Mouse (Mus musculus): ENCODE data around the gene Trabd. TPM values are rescaled to one million over a fixed set of nuclear protein-coding genes. Genes with fewer than 3 reads are reported as not detected.

Trabd gene
- polyA plus RNA-seq, 1 experiment, result 90.9 TPM

DNA sequence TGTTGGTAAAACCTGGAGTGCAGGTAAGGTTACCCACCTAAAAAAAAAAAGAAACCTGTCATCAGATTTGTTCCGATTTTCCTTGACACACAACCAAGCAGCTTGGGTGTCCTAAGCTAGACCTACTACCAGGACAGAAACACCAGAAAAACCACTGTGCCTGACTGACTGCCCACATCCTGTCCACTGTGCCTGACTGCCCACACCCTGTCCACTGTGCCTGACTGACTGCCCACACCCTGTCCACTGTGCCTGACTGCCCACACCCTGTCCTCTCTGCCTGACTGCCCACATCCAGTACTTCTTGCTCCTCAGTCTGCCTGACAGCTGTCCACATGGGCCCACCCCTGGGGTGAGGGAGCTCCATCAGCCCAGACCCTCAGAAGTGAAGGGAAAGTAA is 32.1 kb downstream of the Trabd start:
- no peak overlapping the region for H3K4me3 ChIP-seq (ENCODE audit: low read depth, low read length)
- no peak overlapping the region for H3K27ac ChIP-seq (ENCODE audit: insufficient read depth, low read depth, low read length)
- H3K4me1 ChIP-seq (ENCODE audit: control insufficient read depth, insufficient read depth, insufficient read length, low read length), result no peaks in the 10 kb centered on the region
- WGBS, result 85% methylated on average over 1 of the region's 1 CpGs
- H3K27me3 ChIP-seq (ENCODE audit: control insufficient read depth, insufficient read depth, low read length), result no peaks in the 10 kb centered on the region
- no peak for TF ChIP-seq POLR2A (IDR thresholded peaks at IDR 0.05; ENCODE audit: low read depth, low read length)
- no peak for TF ChIP-seq CTCF (IDR thresholded peaks at IDR 0.05; ENCODE audit: extremely low read depth, insufficient read length, insufficient replicate concordance, low read depth, low read length)
- H3K36me3 ChIP-seq (ENCODE audit: control insufficient read depth, insufficient read depth, low read length), result peaks cover 67% of the 10 kb centered on the region

DNA sequence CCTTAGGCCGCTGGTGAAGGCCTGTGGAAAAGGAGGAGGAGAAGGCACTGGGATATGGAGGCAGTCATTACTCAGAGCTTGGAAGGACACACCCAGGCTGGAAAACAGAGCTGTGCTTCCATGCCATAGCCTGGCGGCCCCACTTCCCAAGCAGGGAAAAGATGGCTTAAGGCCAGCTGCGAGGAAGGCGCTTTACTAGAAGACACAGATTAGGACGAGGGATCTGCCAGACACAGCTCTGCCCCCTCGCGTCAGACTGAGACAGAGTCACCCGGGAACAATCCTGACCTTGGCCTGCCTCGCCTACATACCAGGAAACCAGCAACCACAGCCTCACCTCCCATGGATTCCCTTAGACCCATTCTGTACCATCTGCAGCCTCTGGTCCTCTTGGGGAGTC is 35.2 kb downstream of the Trabd start:
- TF ChIP-seq CTCF (IDR thresholded peaks at IDR 0.05; ENCODE audit: extremely low read depth, insufficient read length, insufficient replicate concordance, low read depth, low read length) (0 out of 2 replicates have a peak, but pooled peaks have one; percentile 8), POLR2A (IDR thresholded peaks at IDR 0.05; ENCODE audit: low read depth, low read length) (no peak)
- WGBS, result 44% methylated on average over 9 of the region's 9 CpGs
- Histone ChIP-seq H3K4me1 (ENCODE audit: control insufficient read depth, insufficient read depth, insufficient read length, low read length) (no peaks in the 10 kb centered on the region), H3K27me3 (ENCODE audit: control insufficient read depth, insufficient read depth, low read length) (no peaks in the 10 kb centered on the region), H3K36me3 (ENCODE audit: control insufficient read depth, insufficient read depth, low read length) (peaks cover 62% of the 10 kb centered on the region), H3K27ac (ENCODE audit: insufficient read depth, low read depth, low read length) (no peak overlapping the region), H3K4me3 (ENCODE audit: low read depth, low read length) (no peak overlapping the region)

DNA sequence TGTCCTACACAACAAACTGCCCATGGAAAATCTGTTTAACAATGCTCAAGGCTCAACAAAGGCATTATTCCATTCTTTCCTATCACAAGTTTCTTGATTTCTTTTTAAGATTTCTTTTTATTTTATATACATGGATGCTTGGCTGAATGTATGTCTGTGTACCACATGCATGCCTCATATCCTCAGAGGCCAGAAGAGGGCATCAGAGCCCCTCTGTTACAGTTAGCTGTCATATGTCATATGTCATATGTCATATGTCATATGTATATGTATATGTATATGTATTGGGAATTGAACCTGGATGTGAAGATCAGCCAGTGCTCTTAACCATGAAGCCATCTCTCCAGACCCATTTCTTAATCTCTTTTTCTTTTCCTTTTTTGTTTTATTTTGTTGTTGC is 43.1 kb downstream of the Trabd start:
- TF ChIP-seq POLR2A (IDR thresholded peaks at IDR 0.05; ENCODE audit: low read depth, low read length), result no peak
- no peak for TF ChIP-seq CTCF (IDR thresholded peaks at IDR 0.05; ENCODE audit: extremely low read depth, insufficient read length, insufficient replicate concordance, low read depth, low read length)
- Histone ChIP-seq H3K27me3 (ENCODE audit: control insufficient read depth, insufficient read depth, low read length) (no peaks in the 10 kb centered on the region), H3K27ac (ENCODE audit: insufficient read depth, low read depth, low read length) (no peak overlapping the region), H3K4me1 (ENCODE audit: control insufficient read depth, insufficient read depth, insufficient read length, low read length) (peaks cover 5% of the 10 kb centered on the region), H3K4me3 (ENCODE audit: low read depth, low read length) (no peak overlapping the region), H3K36me3 (ENCODE audit: control insufficient read depth, insufficient read depth, low read length) (peaks cover 30% of the 10 kb centered on the region)

DNA sequence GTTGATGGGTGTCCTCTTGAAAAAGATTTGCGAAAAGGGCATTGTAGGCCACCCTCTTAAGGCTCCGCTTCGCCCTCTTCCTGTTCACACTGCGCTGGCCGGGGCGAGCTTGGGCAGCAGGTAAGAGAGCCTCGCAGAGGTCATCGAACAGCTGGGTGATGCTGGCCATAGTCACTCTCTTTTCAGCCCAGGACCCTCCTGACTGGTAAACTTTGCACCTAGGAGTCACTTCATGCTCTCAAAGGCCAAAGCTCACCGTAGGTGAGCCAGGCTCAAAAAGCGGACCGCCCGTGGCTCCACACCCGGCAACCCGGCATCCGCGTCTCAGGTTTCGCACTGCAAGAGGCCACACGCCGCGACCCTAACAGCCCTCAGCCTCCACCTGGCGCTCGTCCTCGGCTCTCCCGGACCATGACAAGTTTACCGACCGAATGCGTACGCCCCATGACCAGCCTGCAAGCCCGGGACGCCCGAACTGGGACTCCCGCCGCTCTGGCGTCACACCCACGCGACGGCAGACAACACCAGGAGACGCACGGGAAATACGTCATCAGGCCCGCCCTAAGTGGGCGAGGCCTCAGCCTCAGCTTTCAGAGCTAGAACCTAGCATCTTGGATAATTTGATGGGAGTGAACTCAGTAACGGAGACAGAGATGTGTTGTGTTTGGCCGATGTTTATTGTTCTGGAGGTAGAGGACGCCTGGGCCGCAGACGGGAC is 47.9 kb downstream of the Trabd start, which contains the start of gene Tubgcp6:
Gene Tubgcp6 (minus strand): TSS at position 464 of the 718 bp plus-strand sequence.
- Histone ChIP-seq H3K27me3 (ENCODE audit: control insufficient read depth, insufficient read depth, low read length) (no peaks in the 10 kb centered on the region), H3K4me1 (ENCODE audit: control insufficient read depth, insufficient read depth, insufficient read length, low read length) (peaks cover 16% of the 10 kb centered on the region), H3K4me3 (ENCODE audit: low read depth, low read length) (peak within 1 kb of the TSS; percentile 96), H3K27ac (ENCODE audit: insufficient read depth, low read depth, low read length) (peak within 1 kb of the TSS; percentile 17; the same call in 1 of the 2 replicates), H3K36me3 (ENCODE audit: control insufficient read depth, insufficient read depth, low read length) (peaks cover 5% of the 10 kb centered on the region; the same call in 1 of the 2 replicates)
- WGBS, result under 1% methylated on average over 47 of the region's 47 CpGs
- no peak for TF ChIP-seq CTCF (IDR thresholded peaks at IDR 0.05; ENCODE audit: extremely low read depth, insufficient read length, insufficient replicate concordance, low read depth, low read length)
- TF ChIP-seq POLR2A (IDR thresholded peaks at IDR 0.05; ENCODE audit: low read depth, low read length), result peak; percentile 36; the same call in 1 of the 2 replicates

DNA sequence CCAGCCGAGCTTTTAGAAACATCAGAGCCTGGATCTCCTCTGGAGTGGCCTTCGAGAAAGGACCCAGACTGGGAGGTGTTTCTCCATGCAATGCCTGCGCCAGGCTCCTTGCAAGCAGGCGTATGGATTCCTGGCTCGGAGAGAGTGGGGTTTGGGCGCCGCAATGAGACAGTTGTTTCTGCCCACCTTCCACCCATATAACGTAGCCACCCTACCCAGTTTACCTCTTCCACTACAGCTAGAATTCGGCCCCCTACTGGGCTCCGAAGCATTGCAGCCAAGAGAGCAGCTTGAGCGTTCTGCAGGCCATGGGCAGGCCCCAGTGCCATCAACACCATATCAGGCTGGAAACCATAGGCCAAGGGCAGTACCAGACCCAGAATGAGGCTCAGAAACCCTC is 48.7 kb downstream of the Trabd start:
- Histone ChIP-seq H3K4me3 (ENCODE audit: low read depth, low read length) (peak overlapping the region; percentile 96), H3K27me3 (ENCODE audit: control insufficient read depth, insufficient read depth, low read length) (no peaks in the 10 kb centered on the region), H3K27ac (ENCODE audit: insufficient read depth, low read depth, low read length) (no peak overlapping the region), H3K36me3 (ENCODE audit: control insufficient read depth, insufficient read depth, low read length) (peaks cover 4% of the 10 kb centered on the region; the same call in 1 of the 2 replicates), H3K4me1 (ENCODE audit: control insufficient read depth, insufficient read depth, insufficient read length, low read length) (peaks cover 19% of the 10 kb centered on the region)
- WGBS, result 46% methylated on average over 11 of the region's 11 CpGs
- TF ChIP-seq POLR2A (IDR thresholded peaks at IDR 0.05; ENCODE audit: low read depth, low read length) (no peak), CTCF (IDR thresholded peaks at IDR 0.05; ENCODE audit: extremely low read depth, insufficient read length, insufficient replicate concordance, low read depth, low read length) (no peak)

DNA sequence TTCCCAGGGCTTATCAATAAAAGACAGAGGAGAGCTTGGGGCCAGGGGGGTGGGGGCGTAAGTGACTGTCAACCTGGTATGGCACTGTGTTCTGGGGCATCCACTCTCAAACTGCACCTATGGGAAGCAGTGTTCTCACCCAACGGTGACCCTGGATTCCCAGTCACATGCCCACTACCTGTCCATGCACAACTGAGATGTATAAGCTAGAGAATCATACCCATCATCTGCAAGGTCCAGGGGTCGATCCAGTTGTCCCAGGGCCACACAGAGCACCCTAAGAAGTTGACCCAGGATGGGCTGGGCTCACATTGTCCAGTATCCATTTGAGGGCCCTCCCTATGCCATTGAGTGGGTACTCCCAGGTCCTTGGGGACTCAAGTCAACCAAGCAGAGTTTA is 49.4 kb downstream of the Trabd start:
- 94% methylated on average over 3 of the region's 3 CpGs for WGBS
- Histone ChIP-seq H3K36me3 (ENCODE audit: control insufficient read depth, insufficient read depth, low read length) (0 out of 2 replicates have a peak, but pooled peaks cover 4% of the 10 kb centered on the region), H3K4me1 (ENCODE audit: control insufficient read depth, insufficient read depth, insufficient read length, low read length) (peaks cover 21% of the 10 kb centered on the region), H3K27me3 (ENCODE audit: control insufficient read depth, insufficient read depth, low read length) (no peaks in the 10 kb centered on the region), H3K27ac (ENCODE audit: insufficient read depth, low read depth, low read length) (no peak overlapping the region), H3K4me3 (ENCODE audit: low read depth, low read length) (no peak overlapping the region)
- TF ChIP-seq CTCF (IDR thresholded peaks at IDR 0.05; ENCODE audit: extremely low read depth, insufficient read length, insufficient replicate concordance, low read depth, low read length) (no peak), POLR2A (IDR thresholded peaks at IDR 0.05; ENCODE audit: low read depth, low read length) (no peak)

DNA sequence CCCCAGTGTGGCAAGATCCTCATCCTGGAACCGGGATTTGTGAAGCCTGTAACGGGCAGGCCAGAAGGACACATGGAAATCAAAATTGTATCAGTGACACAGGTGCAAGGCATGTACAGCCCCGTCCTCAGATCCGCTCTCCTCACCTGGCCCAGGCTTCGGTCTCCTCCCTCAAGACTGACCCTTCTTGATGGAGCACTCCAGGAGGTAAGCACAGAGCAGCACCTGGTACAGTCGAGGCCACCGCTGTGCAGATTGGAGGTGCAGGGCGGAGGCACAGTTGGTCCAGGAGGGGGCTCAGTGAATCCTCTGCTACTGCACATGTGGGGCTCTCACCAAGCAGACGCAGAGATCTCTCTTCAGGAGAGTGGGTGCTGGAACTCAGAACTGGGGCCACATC is 50.4 kb downstream of the Trabd start:
- no peak for TF ChIP-seq POLR2A (IDR thresholded peaks at IDR 0.05; ENCODE audit: low read depth, low read length)
- TF ChIP-seq CTCF (IDR thresholded peaks at IDR 0.05; ENCODE audit: extremely low read depth, insufficient read length, insufficient replicate concordance, low read depth, low read length), result no peak
- H3K36me3 ChIP-seq (ENCODE audit: control insufficient read depth, insufficient read depth, low read length), result no peaks in the 10 kb centered on the region
- no peak overlapping the region for H3K4me3 ChIP-seq (ENCODE audit: low read depth, low read length)
- WGBS, result 94% methylated on average over 9 of the region's 9 CpGs
- peaks cover 21% of the 10 kb centered on the region for H3K4me1 ChIP-seq (ENCODE audit: control insufficient read depth, insufficient read depth, insufficient read length, low read length)
- H3K27ac ChIP-seq (ENCODE audit: insufficient read depth, low read depth, low read length), result no peak overlapping the region
- H3K27me3 ChIP-seq (ENCODE audit: control insufficient read depth, insufficient read depth, low read length), result no peaks in the 10 kb centered on the region

All from small intestine, adult 2 months (tissue).